Mouse (Mus musculus) CD4-positive, CD25-positive, alpha-beta regulatory T cell, adult 4 months (primary cell): ENCODE results near the gene Ryr3. TPM values are rescaled to one million over a fixed set of nuclear protein-coding genes. Genes with fewer than 3 reads are reported as not detected.
"Not testable (repeated sequence)": the region's sequence is repeated elsewhere in the genome, so short reads cannot be mapped to it uniquely, and the experiment has no call there.

Source experiments
- ATAC-seq: one replicate; pipeline ENCODE4 v1.8.0; 2017
- polyA plus RNA-seq, 2 experiments: library from polyadenylated mRNA; unstranded; fragments of 100-300 nt; shearing (Covaris generic); gene quantifications; one replicate each; pipeline ENCODE4 v1.2.1; 2017

The Ryr3 gene
- polyA plus RNA-seq, 2 experiments from 2014 or later: 1.9 to 2.2 TPM

DNA sequence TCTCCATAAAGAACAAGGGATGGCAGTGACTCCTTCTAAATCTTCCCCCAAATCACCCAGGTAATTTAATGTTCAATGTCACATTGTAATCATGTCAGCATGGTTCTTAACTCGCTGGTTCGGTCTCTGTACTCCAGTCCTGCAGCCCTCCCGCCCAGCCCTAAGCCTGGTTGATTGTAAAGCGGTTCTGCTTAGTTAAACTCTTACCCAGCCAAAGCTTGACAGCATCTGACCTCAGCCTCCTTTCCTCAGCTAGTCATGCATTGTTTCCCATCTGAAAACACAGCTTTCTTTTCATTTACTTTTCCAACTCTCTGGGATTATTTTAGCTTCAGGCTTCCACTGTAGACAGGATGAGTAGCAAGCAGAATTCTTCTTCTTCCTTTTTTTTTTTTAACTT, 121.7 kb downstream of the Ryr3 start:
- ATAC-seq: no peak

DNA sequence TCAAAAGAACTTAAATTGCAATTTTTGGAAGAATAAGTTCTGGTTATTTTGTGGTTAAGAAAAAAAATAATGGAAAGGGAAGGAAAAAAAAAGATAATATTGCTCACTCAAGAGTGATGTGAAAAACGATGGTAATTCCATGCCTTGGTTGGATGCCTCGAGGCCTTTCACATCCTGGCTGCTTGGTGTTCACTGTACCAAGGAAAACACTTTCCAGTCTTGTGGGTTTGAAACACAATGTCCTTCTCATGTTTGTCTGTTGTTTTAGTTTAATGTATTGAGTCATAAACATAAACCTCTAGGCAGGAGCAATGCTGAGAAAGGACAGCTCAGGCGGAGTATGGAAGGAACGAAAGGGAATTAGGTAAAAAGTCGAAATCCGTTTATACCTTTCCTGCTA, 122.8 kb downstream of the Ryr3 start:
- ATAC-seq: no peak

DNA sequence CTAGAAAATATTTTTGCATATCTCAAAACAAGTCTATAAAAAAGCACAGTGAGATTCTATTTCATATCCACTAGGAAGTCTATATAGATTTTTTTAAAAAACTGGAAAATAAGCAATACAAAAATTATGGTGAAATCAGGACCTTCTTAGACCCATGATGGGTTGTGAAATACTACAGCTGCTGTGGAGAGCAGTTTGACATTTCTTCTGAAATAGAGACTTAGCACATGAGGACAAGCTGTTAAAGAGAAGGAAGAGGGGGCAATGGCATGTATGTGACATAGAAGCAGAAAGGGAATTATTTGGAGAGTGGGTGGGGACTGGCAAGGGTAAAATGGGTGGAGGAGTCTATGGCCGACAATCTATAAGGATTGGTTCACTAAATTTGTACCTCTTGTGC, 124.1 kb downstream of the Ryr3 start:
- no peak for ATAC-seq

DNA sequence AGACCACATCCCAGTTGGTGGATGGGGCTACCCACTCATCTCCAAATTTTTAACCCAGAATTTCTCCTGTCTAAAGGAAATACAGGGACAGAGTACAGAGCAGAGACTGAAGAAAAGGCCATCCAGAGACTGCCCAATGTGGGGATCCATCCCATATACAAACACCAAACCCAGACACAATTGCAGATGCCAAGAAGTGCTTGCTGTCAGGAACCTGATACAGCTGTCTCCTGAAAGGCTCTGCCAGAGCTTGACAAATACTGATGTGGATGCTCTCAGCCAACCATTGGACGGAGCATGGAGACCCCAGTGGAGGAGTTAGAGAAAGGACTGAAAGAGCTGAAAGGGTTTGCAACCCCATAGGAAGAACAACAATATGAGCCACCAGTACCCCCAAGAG, 125.6 kb downstream of the Ryr3 start:
- not testable (repeated sequence) for ATAC-seq

DNA sequence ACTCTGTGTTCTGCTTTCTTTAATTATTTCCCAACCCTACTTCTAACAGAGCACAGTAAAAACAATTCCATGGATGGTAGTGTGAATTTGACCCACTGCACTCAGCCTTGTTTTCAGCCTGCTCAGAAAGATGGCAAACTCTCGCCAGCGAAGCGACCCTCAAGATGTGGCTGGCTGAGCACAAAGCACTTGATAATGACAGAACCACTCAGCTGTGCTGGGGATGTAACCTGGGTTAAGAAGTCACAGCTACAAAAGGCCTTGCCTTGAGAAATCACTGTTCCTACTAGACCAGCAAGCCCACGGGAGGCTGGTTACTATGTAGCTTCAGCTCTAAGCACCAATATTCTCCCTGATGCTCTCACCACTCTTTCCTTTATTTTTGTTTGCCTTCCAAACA, 140.5 kb downstream of the Ryr3 start:
- ATAC-seq: no peak

DNA sequence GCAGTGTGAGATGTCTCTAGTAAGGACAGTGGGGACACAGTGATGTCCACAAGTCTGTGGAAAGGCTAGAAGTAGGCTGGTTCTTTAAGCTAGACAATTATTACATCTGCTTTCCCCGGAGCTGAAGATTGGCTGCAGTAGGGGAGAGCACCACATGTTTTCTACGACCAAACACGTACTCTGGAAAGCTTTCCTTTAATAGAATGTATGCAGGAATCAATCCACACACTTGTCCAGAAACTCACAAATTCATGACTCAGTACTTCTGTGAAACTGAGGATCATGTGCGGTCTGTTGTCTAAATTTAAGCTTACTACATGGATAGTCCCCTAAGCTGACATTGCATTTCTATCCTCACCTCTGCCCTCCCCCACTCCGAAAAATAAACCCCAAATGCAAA, 157.5 kb downstream of the Ryr3 start:
- ATAC-seq: no peak

DNA sequence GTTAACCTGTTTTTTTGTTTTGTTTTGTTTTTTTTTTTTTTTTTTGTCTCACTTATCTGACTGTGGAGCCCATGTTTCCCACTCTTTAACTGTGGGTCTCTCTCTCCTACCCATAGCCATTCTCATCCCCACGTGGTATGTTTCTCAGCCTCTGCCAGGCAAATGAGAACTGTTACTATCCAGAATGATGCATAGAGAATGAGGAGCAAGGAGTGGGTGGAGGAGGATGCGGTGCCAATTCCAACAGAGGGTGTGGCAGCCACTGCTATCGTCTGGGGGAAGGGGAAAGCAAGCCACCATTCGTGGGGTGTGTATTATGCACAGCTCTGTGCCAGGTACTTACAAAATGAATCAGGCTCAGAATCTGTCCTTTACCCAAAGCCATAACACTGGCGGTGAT, 158.0 kb downstream of the Ryr3 start:
- no peak for ATAC-seq

DNA sequence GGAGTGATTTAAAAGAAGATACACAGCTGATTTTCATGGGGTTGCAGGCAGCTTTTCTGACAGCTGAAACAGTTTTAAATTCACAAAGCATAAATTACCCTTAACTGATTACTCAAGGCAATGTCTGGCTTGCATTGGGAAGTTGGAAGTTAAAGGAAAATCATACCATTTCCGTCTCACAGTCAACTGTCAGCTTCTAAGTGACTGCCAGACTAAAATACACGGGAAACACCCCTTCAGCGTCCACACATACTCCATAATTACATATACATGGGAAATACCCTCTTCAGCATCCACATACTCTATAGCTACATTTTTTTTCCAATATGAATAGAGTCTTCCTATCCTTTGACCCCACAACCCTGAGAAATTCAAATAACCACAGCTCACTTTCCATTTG, 158.8 kb downstream of the Ryr3 start:
- no peak for ATAC-seq

DNA sequence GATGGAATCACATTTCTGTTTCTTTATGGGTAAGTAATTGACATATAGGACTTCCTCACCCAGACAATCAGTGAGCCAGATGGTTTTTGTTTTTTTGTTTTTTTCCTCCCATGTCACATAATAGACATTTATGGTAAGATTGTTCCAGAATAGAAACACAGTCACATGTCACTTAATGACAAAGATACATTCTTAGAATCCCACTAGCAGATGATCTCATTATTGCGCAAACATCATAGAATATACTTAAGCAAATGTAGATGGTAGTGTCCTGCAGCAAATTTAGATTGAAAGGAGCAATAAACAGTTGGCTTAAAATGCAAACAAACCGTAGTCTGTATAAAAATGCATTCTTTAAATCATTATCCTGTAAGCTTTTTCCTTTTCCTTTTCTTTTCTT, 161.3 kb downstream of the Ryr3 start:
- no peak for ATAC-seq

DNA sequence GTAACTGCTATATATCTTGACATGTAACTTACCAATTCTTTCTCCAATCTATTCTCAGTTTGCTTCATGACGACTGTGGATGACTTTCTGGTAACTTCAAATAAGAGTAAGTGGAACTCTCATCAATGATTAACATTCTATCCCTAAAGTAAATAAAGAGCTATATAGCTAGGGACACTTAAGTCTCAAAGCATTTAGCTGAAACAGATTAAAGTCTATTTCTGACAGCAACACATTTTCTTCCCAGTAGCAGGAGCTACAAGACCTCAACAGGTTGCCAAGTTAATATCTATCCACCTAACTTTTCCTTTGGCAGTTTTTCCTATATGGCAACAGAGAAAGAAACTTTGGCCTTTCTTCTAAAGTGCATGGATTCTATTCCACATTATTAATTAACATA, 167.1 kb downstream of the Ryr3 start:
- ATAC-seq: no peak

DNA sequence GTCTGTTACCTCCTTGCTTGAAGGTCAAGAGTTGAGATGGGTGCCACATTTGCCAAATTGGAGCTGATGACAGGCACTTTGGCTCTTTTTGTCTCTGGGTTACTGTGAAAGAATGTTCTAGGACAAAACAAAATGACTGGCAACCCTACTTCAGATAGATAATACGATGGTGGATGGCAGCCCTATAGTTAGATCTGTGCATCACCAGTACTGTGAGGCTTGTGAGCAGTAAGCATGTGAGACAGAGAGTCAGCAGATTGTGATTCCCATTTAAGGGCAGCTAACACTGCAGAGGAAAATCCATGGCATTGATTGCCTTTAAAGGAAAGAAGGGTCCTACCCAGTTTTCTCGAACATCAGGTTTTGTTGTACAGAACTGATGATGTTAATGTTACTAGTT, 180.3 kb downstream of the Ryr3 start:
- ATAC-seq: no peak

DNA sequence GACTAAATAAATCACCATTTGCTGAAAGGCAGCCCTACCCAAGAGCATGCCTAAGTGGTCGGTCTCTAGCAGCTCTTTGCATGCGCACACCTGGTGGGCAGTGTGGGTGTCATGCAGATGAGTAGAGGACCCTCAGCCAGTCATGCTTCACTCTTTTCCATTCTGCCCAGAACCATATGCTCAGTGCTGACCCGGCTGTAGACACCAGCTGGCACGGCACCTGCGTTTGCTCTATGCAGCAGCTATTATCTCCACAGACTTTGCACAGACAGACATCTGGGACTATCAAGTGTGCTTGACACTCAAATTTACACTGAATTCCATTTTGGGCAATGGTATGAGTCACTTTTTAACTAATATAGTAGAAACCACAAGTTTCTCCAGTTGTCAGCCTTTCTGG, 186.2 kb downstream of the Ryr3 start:
- ATAC-seq: no peak

DNA sequence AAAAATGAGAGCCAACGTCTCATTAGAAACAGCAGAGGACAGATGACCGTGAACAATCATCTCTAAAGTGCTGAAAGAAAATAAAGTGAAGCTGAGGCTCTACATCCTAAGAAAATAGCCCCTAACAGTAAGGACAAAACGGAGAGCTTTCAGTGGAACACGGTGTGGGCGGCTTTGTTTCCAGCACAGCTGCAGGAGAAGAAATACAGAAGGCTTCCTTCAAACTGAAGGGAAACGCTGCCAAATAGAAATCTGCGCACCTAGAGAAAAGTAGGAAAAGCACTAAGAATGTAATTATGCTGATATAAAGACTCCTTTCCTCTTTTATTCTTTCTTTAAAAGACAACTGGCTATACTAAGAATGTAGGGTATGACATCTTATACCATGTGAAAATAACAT, 197.0 kb downstream of the Ryr3 start:
- ATAC-seq: no peak

DNA sequence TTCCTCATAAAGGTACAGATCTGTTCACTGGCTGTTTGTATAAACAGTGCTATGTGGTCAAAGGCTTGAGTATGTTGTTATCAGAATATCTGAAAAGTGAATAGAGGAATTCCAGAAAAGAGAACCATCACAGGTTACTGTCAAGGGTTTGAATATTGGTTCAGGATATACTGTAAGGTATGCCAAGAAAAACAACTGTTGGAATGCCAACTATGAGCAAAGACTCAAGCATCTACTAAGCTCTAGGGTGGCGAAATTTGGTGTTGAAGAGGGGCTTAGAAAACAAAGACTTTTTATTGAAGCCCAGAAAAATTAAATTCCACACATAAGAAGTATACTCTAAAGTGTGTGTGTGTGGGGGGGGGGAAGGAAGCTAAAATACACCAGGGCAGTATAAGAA, 198.6 kb downstream of the Ryr3 start:
- ATAC-seq: no peak

DNA sequence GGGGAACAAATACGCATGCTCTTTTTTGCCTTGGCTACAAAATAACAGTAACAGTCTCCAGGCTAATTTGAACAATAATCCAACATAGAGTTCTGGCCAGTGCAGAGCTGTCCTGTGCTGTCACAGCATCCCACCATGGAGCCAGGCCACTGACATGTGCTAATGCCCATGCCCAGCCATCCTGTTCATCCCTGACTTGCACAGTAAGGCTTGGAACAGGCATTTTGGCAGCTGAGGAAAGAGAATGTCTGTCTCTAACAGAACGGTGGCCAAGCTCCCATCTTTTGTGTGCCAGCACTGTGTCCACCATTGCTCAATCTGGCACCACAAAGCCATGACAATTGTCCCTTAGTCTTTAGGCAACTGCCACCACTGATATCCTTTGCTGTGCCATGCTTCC, 200.7 kb downstream of the Ryr3 start:
- ATAC-seq: no peak

DNA sequence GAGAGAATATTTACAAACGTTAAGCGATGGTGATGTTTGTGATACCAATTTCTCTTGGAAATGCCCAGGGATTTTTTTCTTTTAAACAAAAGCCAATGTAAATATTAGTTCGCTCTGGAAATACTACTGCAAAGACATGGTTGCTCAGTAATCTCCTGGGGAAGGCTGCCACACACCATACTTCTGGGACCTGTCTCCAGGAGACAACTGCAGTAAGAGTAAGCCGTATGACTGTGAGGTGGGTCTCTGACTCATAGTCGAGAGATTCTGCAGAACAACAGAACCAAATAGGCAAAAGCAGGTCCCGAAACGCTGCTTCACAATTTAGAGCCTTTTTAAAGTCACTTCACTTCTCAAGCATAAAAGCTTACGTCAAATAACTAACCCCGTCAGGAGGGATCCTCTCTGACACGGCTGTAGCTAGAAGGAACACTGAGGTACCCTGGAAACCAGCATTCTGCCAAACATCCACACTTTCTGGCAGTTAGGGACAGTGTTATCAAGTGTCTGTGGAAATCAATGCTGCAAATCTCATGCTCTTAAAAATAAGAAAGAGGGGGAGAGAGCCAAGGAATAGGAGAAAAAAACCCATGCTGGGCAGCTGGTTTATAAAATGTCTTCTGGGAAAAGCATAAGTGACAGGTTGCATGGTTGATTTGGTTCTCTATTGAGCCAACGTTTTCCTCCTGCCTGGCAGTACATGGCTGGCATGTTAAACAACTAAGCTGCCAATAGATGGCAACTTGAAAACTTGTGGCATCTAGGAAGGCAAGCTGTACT, 207.7 kb downstream of the Ryr3 start:
- no peak for ATAC-seq

DNA sequence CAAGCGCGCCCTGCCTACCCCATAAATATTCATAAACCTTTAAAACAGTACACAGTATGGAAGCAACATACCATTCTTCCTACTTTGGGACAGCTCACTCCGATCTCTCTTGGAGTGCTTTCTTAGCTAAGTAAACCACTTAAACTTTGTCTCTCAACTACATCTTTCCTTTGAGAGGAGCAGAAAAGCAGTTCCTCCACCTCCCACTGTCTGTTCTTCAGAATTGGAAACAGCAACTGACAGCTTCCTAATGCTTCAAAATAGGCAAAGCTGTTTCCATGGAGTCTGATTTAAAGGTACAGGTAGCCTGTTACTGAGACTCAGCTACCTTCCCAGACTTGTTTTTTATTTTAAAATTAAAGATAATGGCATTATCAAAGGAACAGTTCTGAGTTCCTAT, 218.4 kb downstream of the Ryr3 start:
- no peak for ATAC-seq

DNA sequence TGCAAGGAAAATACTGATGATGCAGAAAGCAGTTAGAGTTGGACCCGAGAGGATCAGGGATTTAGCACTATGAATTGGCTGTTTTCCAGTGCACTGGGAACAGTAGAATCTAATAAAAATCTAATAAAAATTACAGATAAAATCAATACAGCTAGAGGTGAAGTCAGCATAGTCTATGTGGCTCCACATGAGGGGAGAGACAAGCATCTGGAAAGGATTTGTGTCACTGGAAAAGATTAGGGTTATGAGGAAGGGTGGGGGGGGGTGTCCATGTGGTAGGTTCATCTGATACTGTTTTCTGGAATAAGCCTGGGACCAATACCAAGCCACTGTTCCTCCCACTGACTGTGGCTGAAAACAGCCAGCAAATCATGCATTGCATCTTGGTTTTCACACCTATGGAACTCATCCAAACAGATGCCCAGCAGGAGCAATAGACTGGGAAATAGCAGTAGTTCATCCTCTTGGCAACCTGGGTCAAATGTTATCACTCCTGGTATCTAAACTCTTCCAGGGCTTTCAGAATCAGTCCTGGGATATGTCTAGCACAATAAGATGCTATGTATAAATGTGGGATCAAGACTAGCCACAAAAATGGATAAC, 233.9 kb downstream of the Ryr3 start:
- no peak for ATAC-seq

DNA sequence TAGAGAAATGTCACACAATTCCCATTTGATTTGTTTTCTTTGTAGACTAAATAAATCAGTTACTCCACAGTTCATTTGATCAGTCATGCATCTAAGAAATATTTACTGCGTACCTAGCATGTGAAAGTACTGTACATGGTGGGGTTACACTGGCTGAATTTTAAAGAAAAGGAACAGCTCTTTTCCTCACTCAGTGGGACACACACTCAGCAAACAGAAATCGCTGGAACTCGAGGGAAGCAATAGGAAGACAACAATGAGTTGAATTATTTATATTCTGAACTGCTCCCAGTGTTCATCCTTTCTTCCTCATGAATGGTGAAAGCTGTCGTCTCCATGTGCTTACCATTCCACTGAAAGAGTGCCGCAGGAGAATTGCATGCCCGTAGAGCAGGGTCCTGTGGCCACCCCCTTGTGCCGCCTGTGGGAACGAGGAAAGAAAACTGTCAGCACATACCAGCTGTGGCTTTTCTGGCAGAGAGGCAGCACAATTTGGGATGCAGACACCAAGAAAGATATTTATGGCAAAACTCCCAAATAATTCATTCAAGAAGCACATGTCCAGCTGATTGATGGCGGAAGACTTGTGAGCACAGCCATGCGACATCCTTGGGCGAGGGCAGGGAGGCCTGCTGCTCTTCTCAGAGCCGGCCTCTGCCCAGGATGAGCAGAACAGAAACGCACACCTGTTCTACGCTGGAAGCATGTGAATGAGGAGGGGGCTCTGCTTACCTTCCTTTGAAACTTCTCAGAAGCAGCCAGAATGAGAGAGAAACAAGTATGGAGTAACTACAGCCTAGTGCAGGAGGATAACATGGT, 249.9 kb downstream of the Ryr3 start:
- no peak for ATAC-seq

DNA sequence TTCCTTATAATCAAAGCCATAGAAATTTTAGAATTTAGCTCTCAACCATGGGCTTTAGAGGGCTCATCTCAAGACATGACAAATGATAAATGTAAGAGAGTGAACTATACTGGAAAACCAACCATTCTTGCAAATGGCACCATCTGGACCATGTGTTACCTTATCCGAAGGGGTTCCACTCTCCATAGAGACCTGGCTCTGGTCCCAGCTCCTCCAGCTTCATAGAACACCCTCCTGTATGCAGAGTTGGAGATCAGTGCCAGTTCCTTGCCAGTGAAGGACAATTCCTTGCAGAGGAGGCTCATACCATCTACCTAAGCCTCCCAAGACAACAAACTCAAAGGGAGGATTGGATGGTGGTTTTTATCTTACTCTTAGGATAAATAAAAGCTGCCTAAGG, 268.0 kb downstream of the Ryr3 start:
- ATAC-seq: no peak

DNA sequence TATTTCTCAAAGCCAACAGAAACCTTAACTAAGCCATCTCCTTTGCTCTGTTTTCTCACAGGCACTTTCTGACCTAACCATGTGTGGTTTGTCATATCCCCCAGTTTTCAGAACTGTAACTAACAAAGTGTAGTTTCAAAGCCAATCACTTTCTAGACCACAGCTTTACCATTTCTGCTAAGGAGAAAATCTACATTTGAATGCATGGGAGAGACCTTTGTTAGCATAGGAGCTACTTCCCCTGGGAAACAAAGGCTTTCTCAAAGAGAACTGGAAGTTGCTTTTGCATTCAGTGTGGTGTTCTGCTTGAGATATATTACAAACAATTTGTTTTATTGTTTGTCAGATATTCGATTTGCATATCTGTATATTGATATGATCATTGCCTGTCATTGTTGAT, 285.1 kb downstream of the Ryr3 start:
- ATAC-seq: no peak

DNA sequence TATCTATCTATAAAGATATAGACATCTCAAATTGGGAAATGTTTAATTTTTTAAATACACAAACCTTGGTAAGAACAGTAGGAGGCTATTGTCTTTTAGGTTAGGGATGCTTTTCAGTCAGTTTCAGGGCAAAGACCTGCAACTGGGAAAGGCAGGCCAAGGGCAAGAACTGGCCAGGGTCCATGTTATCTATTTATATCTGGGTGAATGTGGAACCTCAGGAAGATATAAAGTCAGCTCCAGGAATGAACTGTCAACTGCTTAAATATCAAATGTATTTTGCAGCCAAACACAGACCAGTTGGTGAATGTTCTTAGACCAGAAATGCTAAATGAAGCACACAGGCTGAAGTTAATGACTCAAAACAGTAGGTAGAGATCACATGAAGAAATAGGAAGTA, 303.1 kb downstream of the Ryr3 start:
- ATAC-seq: no peak

DNA sequence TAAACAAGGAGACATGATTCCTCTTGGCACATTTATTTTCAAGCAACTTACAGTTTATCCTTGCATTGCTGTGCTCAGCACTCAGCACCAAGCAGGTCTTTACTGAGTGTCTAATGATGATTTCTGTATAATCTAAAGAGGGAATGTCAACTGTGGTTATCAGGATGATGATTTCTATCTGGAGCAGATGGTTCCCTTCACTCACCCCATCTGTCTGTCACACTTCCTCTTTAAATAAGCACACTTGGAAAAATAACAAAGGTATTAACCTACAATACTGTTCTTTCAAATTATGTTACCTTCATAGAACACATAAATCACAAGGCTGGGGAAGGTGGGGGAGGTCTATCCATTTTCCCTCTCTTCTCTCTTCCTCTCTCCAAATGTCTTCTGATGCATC, 304.3 kb downstream of the Ryr3 start:
- ATAC-seq: no peak

DNA sequence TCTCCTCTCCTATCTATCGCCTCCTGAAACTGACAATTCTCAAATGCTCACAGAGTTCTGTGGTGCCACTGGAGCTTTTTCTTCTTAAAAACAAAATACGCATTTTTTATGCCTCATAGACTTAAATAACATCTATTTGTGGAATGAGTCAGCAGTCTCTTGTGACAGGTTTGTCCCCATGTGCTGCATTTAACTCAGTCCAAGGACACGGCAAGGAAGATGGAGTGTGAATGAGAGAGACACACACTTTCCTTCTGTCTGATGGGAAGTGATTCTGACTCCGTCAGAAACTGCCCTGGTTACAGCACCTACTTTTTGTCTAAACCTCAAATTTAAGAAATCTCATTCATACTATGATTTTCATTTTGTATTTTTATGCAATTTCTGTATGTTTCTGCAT, 306.3 kb downstream of the Ryr3 start:
- ATAC-seq: no peak
